Mouse (Mus musculus) heart, adult 11 months (tissue): ENCODE data around the gene Fstl3.

ENCODE experiments used
- DNase-seq: peaks from one replicate; pipeline ENCODE4 v3.0.0; 2022

Gene Fstl3

DNA sequence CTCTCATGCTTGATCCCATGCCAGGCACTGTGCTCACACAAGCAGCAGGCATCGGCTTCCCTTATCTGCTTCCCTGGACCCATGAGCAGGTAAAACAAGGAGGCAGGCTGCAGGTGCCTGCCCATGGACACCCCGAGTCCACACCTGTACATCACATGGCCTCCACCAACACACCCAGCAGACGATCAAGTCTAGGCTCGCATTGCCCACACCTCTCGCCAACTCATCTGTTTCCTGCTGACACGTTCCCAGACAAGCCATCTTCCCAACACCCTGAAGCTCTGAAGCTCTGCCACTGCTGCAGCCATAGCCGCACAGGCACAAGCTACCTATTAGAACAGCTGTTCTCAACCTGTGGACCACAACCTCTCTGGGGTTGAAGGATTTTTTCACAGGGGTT lies 12.8 kb upstream of the Fstl3 start:
- no peak for DNase-seq

DNA sequence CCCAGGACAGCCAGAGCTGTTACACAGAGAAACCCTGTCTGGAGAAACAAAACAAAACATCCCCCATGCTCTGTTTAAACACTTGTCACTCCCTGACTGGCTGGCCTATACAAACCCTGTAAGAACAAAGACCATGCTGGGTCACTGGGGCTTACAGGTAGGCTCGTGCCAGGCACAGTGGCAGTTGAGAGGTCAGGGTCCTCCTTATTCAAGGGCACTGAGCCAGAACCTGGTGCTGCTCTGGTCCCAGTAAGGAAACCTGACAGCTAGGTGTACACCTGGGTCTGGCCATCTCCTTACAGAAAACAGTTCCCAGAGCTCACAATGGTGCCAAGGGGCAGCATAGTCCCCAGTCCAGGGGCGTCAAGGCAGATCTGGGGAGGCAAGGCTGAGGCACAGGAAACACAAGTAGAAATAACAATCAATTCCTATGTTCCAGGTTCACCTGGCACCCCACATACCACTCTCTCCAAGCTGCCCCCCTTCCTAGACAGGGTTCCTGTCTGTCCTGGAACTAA lies 11.8 kb upstream of the Fstl3 start:
- DNase-seq = no peak

- peak; percentile 96 for DNase-seq
Measured at GRCm38 (mm10) chr10:79766001-79766507, 11.0 kb upstream of the Fstl3 start.

DNA sequence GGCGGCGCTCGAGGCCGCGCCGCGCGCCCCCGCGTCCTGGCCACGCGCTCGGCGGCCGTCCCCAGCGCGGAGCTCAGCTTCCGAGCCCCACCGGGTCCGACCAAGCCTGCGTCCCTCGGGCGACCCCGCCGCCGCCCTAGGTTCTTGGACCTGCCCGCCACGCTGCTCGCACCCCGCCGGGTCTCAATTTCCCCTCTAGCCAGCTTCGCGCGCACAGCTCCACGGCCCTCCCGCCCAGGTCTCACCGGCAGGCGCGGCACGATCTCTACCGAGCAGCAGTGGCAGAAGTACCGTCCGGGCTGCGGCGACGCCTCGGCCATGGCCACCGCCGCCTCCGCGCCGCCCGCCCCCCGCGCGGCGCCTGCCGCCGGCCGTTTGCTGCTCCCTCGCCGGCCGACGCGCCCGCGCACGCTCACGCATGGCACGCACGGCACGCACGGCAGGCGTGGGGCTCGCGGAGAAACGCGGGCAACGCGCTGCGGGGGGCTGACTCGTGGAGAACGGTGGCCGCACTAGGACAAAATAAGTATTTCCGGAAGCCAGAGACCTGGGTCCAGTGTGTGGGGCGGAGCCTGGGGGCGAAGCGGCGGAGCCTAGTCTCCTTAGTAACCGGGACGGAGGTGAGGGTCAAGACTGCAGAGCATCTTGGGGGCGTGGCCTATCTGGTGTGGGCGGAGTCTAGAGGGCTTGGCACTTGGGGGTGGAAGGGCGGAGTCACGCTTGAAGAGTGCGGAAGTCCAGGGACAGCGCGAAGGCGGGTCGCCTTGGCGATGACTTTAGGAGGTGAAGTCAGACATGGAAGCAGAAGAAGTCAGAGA lies 10.4 kb upstream of the Fstl3 start, which contains the start of gene Rnf126:
Gene Rnf126 (minus strand): TSS at position 445 of the 818 bp plus-strand sequence.
- peak; percentile 100 for DNase-seq

- peak; percentile 99 for DNase-seq
Measured at GRCm38 (mm10) chr10:79767372-79768244, 9.5 kb upstream of the Fstl3 start.

DNA sequence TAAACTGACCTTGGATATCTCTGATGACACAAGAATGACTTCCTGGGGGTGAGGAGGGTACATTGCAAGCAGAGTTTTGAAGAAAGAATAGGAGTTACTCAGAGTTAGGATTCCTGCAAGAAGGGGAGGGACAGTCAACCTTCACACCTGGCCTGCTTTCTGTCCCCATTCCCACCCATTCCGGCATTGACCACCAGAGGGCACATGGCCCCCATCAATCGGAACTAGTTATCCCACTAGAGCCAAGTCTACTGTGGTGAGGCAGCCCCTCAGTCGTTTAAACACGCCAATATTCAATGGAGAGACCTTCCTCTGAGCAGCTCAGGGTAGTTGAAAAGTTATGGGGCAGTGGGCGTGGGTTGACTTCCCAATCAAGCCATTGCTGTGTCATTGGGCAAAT lies 8.7 kb upstream of the Fstl3 start:
- peak; percentile 97 for DNase-seq

- DNase-seq = no peak
Measured at GRCm38 (mm10) chr10:79769329-79769728, 7.7 kb upstream of the Fstl3 start.

- DNase-seq = no peak
Measured at GRCm38 (mm10) chr10:79772320-79772719, 4.8 kb upstream of the Fstl3 start.

DNA sequence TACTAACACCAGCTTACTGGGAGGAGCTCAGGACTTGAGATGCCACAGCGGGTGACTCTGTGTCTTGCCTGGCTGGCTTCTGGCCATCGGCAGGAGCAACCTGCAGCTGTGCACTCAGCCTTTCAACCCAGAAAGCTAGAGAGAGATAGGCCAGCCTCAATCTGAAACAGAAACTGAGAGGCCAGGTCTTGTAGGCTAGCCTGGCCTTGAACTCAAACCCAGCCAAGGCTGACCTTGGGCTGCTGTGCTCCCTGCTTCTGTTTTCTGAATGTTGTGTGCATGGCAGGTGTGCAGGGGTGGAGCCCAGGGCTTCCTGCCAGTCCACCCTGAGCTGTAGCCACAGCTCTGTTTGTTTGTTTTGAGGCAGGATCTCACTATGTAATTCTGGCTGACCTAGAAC lies 3.9 kb upstream of the Fstl3 start:
- no peak for DNase-seq

GRCm38 (mm10) chr10:79774486-79775279 lies 2.4 kb upstream of the Fstl3 start:
- no peak for DNase-seq

DNA sequence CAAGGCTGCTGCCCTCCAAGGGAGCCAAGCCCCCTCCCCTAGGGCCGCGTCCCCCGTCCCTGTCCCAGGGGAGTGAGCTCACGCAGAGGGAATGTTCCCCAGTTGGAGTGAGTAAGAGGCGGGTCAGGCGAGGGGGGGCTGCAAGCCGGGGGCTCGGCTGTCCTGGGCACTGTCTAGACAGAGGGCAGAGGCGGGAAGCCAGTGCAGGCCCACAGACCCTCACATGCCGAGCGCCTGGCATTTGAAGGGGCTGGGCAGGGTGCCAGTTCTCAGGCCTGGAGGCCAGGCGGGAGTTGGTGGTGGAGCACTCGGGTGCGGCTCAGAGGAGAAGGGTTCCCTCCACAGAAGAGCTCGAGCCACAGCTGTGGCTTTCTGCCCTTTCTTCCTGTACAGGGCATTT lies 934 bp downstream of the Fstl3 start:
- peak; percentile 96 for DNase-seq

GRCm38 (mm10) chr10:79779193-79779592 lies 2.1 kb downstream of the Fstl3 start:
- no peak for DNase-seq

DNA sequence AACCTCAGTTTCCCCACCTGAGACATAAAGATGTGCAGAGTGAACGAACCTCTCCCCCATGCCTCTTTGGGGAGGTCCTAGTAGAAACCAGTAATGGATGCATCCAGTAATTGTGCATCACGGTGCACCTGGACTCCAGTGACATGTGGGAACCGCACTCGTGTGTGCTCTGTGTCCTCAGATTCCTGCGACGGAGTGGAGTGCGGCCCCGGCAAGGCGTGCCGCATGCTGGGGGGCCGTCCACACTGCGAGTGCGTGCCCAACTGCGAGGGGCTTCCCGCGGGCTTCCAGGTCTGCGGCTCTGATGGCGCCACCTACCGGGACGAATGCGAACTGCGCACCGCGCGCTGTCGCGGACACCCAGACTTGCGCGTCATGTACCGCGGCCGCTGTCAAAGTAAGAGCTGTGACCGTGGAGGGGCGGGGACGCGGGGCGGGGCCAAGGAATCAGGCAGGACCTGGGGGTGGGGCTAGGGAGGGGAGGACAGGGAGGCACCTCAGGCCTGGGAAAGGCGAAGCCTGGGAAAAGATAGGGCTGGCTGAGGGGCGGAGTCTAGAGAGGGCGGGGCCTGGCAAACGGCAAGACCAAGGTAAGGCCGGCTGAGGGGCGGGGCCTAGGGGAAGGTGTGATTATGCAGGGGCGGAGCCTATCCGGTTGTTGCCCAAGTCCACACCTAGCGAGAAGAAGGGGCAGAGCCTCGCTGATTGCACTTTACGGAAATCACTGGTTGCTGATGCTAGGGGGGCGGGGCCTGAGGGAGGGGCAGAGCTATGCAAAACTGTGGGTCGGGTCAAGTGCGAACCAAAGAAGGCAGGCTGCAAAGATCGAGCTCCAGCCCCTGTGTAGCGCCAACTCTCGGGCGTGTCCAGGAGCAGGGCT lies 3.0 kb downstream of the Fstl3 start:
- DNase-seq = peak; percentile 99

DNA sequence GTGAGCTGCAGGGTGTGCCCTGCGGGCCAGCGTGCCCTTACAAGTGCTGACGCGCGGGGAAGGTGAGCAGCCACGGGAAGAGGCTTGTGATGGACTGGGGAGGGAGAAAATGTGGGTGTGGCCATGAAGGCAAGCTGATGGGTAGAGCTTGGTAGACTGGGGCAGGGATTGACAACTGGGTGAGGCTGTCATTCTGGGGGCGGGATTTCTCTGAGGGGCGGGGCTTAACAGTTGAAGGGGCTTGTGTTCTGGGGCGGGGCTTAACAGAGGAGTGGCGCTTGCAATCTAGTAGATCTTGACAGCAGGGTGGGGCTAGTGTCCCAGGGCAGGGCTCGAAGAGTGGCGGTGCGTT lies 3.6 kb downstream of the Fstl3 start:
- no peak for DNase-seq

DNA sequence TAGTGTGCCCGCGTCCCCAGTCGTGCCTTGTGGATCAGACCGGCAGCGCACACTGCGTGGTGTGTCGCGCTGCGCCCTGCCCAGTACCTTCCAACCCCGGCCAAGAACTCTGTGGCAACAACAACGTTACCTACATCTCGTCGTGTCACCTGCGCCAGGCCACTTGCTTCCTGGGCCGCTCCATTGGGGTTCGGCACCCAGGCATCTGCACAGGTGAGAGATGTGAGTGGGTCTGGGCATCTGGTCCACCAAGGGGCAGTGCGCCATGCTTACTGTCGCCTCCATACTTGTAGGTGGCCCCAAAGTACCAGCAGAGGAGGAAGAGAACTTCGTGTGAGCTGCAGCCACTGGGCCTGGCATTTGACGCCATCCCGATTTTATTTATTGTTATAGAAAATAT lies 4.1 kb downstream of the Fstl3 start:
- DNase-seq = no peak

- DNase-seq = no peak
Measured at GRCm38 (mm10) chr10:79781956-79782355, 4.9 kb downstream of the Fstl3 start.

DNA sequence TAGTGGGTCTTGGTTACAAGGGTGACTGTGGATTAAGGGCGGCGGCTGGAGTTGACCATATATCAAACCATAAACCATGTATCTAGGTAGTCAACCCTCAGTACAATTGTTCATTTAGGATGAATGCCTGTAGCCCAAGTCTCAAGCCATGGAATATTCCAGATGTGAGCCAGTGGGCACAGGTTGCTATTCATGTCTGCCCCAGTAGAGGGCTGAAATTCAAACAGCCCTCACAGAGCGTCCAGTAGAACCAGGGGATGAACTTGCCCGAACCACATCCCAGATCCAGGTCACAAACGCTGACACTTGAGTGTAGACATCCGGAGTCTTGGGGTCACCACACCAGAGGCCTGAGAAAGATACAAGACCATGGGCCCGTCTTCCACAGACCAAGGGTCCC lies 6.0 kb downstream of the Fstl3 start:
- DNase-seq = no peak

DNA sequence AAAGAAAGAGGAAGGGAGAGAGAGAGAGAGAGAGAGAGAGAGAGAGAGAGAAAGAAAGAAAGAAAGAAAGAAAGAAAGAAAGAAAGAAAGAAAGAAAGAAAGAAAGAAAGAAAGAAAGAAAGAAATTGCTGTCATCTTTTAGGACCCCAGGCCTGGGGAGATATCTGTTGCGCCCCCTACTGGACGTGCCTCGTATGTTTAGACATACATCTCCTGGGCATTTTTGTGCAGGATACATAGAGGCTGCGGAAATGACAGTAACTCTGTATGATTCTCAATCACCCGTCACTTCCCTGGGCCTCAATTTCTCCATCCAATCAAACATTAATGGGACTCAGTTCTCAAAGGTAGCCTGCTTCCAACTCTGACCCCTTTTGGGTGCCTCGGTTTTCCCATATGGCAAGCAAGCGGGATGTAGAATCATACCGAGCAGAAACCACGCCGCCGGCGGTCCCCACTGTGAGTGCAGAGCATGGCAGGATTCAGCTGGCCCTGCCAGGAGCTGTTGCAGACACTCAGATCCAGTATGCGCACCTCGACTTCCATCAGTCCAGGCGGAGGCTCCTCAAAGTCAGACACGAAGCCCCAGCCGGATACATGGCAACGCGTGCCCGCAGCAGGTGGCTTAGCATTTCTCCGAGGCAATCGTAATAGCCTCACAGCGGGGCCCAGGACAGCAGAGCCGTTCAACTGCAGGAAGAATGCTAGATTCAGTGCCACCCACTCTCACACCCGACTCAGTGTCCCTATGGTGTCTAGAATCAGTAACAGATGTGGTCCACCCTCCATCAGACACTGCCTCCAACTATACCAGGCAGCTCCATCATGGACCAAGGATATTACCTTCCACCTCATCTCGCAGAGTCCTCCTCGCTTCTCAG lies 7.1 kb downstream of the Fstl3 start:
- DNase-seq = peak; percentile 86

GRCm38 (mm10) chr10:79788386-79789158 lies 11.5 kb downstream of the Fstl3 start:
- DNase-seq = peak; percentile 92

DNA sequence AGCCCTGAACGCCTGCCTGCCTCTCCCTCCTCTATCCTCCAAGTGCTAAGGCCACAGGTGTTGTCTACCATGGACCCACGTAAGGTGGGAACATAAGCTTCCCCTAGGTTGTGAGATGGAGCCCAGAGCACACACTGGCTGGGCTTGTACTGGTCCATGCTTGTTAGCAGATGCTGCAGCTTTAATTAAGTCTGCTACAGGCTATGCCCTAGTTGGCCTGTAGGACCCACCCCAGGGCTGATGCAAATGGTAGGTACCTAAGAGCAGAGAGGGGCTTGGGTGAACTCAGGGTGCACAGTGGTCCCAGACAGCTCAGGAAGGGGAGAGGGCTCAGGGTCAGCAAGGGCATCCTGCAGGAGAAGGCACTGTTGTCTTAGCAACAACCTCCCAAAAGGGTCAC lies 12.5 kb downstream of the Fstl3 start:
- peak; percentile 91 for DNase-seq
